Mouse (Mus musculus): ENCODE results near the gene Usp47.

- TF ChIP-seq POLR2A (IDR thresholded peaks at IDR 0.05; ENCODE audit: insufficient read depth, low read depth, low read length) (no peak), CTCF (IDR thresholded peaks at IDR 0.05) (no peak), EP300 (IDR thresholded peaks at IDR 0.05; ENCODE audit: insufficient read depth, low read depth, low read length) (no peak)
Measured at GRCm38 (mm10) chr7:112086186-112086585, 62.9 kb downstream of the Usp47 start.
